Mouse (Mus musculus) midbrain, embryonic 13.5 days (tissue): Measurements from ENCODE around the gene Slc30a10. TPM values are rescaled to one million over a fixed set of nuclear protein-coding genes. Genes with fewer than 3 reads are reported as not detected.
A peak's percentile ranks its signal among the peaks of the same experiment; 100 is the strongest.

ENCODE experiments used
- ATAC-seq: fragments of 200-750 bp; cut with Nextera tagmentation; 2 replicates; pipeline ENCODE4 v1.8.0; 2017; ENCODE audit warnings: mild to moderate bottlenecking, moderate TSS enrichment, moderate library complexity
- H3K27ac ChIP-seq: fragments of 300-500 bp; sonication (generic); 2 replicates; pipeline ENCODE4 v1.5.1; 2015; ENCODE audit warnings: inconsistent platforms, mild to moderate bottlenecking, moderate library complexity
- H3K27me3 ChIP-seq: fragments of 300-500 bp; sonication (generic); 2 replicates; pipeline ENCODE4 v1.6.1; 2015; ENCODE audit warnings: mild to moderate bottlenecking, inconsistent platforms
- H3K36me3 ChIP-seq: fragments of 300-500 bp; sonication (generic); 2 replicates; pipeline ENCODE4 v1.6.1; 2015; ENCODE audit warnings: mild to moderate bottlenecking, inconsistent platforms
- H3K4me1 ChIP-seq: fragments of 300-500 bp; sonication (generic); replicated peaks from 2 replicates; pipeline ENCODE4 v1.6.1; 2015; ENCODE audit warnings: inconsistent platforms
- H3K4me2 ChIP-seq: fragments of 300-500 bp; sonication (generic); replicated peaks from 2 replicates; pipeline ENCODE4 v1.6.1; 2015; ENCODE audit warnings: moderate library complexity, mild to moderate bottlenecking, inconsistent platforms
- H3K4me3 ChIP-seq: fragments of 300-500 bp; sonication (generic); replicated peaks from 2 replicates; pipeline ENCODE4 v1.5.1; 2015; ENCODE audit warnings: mild to moderate bottlenecking, inconsistent platforms
- H3K9ac ChIP-seq: fragments of 300-500 bp; sonication (generic); replicated peaks from 2 replicates; pipeline ENCODE4 v1.6.1; 2015; ENCODE audit warnings: mild to moderate bottlenecking, inconsistent platforms
- H3K9me3 ChIP-seq: fragments of 300-500 bp; sonication (generic); 2 replicates; pipeline ENCODE4 v1.6.1; 2016; ENCODE audit warnings: mild to moderate bottlenecking, inconsistent platforms
- WGBS: fragments of 180-500 bp; shearing (Covaris S2); methylation state at CpG from one replicate; pipeline ENCODE4 v1.1.7; 2015; 5-methylcytosine and 5-hydroxymethylcytosine counted together
- polyA plus RNA-seq: library from polyadenylated mRNA; unstranded; fragments of >200 nt; fragmentation: Nextera tagmentation; extraction: Ambion mirVana; gene quantifications from 2 replicates; pipeline ENCODE4 v1.2.1, GENCODE M21; 2015

Slc30a10 gene
- polyA plus RNA-seq, 1 experiment from 2014 or later, result 3.1 TPM

- Histone ChIP-seq H3K4me1 (peaks cover 10% of the 10 kb centered on the region; the same call in 1 of the 2 replicates), H3K36me3 (no peaks in the 10 kb centered on the region), H3K9me3 (no peaks in the 10 kb centered on the region), H3K9ac (no peak overlapping the region), H3K27ac (peak overlapping the region; percentile 19; the same call in 1 of the 2 replicates), H3K4me3 (no peak overlapping the region), H3K4me2 (no peak overlapping the region), H3K27me3 (no peaks in the 10 kb centered on the region)
- whole genome bisulfite sequencing, result 59% methylated on average over 14 of the region's 14 CpGs
- no peak for ATAC-seq
These were observed 42.3 kb downstream of the Slc30a10 start for GRCm38 (mm10) chr1:185496791-185497460.

GRCm38 (mm10) chr1:185500602-185501001 is 46.0 kb downstream of the Slc30a10 start:
- Histone ChIP-seq H3K27ac (no peak overlapping the region), H3K27me3 (no peaks in the 10 kb centered on the region), H3K36me3 (no peaks in the 10 kb centered on the region), H3K9me3 (no peaks in the 10 kb centered on the region), H3K4me1 (peaks cover 5% of the 10 kb centered on the region; the same call in 1 of the 2 replicates), H3K9ac (no peak overlapping the region), H3K4me2 (no peak overlapping the region), H3K4me3 (no peak overlapping the region)
- ATAC-seq, result no peak
- 78% methylated on average over 7 of the region's 7 CpGs for whole genome bisulfite sequencing

DNA sequence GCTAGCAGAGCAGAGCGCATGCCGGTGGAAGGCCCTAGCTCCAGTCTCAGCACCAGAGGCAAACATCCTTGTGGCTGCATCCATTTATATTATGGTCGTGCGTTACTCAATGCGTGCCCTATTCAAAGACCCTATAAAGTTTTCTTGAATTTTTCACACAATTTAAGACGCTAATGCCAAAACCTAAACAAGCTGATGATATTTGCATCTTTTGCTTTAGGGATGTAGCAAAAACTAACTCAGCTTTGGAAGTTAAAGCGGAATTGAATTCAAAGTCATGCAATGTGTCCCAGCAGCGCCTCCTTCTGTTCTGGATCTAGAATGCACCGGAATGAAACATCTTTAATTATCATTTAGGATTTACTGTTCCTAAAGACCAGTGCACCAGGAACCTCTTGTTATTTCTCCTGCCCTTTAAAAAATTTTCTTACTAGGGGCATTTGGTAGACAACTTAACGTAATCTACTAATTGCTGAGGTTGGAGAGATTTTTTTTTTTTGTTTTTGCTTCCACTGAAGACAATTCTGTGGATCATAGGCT is 47.2 kb downstream of the Slc30a10 start:
- Histone ChIP-seq H3K9ac (no peak overlapping the region), H3K9me3 (no peaks in the 10 kb centered on the region), H3K27me3 (no peaks in the 10 kb centered on the region), H3K4me2 (no peak overlapping the region), H3K4me1 (no peaks in the 10 kb centered on the region), H3K27ac (no peak overlapping the region), H3K36me3 (no peaks in the 10 kb centered on the region), H3K4me3 (no peak overlapping the region)
- no peak for ATAC-seq
- WGBS, result 34% methylated on average over 10 of the region's 10 CpGs

- Histone ChIP-seq H3K9ac (no peak overlapping the region), H3K4me1 (no peaks in the 10 kb centered on the region), H3K27me3 (no peaks in the 10 kb centered on the region), H3K9me3 (no peaks in the 10 kb centered on the region), H3K27ac (no peak overlapping the region), H3K4me2 (no peak overlapping the region), H3K4me3 (no peak overlapping the region), H3K36me3 (no peaks in the 10 kb centered on the region)
- WGBS, result 68% methylated on average over 6 of the region's 6 CpGs
- no peak for ATAC-seq
These were observed 47.9 kb downstream of the Slc30a10 start for GRCm38 (mm10) chr1:185502550-185502949.

- Histone ChIP-seq H3K9ac (no peak overlapping the region), H3K36me3 (no peaks in the 10 kb centered on the region), H3K4me1 (no peaks in the 10 kb centered on the region), H3K4me2 (no peak overlapping the region), H3K27ac (no peak overlapping the region), H3K4me3 (no peak overlapping the region), H3K9me3 (no peaks in the 10 kb centered on the region), H3K27me3 (no peaks in the 10 kb centered on the region)
- WGBS, result 82% methylated on average over 3 of the region's 3 CpGs
- no peak for ATAC-seq
These were observed 54.4 kb downstream of the Slc30a10 start for GRCm38 (mm10) chr1:185509042-185509441.

GRCm38 (mm10) chr1:185511306-185511705 is 56.7 kb downstream of the Slc30a10 start:
- Histone ChIP-seq H3K9me3 (no peaks in the 10 kb centered on the region), H3K27me3 (no peaks in the 10 kb centered on the region), H3K27ac (no peak overlapping the region), H3K4me2 (no peak overlapping the region), H3K9ac (no peak overlapping the region), H3K36me3 (no peaks in the 10 kb centered on the region), H3K4me1 (no peaks in the 10 kb centered on the region), H3K4me3 (no peak overlapping the region)
- ATAC-seq, result peak; percentile 53
- 95% methylated on average over 5 of the region's 5 CpGs for WGBS

DNA sequence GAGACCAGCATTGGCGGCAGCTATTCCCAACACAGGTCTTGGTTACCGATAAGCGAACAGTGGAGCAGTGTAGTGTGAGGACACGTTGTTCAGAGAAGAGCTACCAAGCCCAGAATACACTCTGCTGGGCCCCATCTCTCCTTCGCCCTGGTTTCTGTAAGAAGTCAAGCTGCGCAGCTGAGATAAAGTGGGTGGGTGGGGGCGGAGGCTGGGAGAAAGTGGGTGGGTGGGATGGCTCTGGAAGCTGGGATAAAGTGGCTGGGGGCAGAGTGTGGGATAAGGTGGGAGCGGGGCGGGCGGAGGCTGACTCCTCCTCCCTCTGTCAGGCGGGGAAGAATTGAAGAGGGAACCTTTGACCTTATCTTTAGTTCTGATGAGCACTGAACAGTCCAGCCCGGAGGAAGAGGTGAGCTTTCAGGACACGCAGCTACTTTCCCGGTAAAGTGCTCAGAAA is 60.9 kb downstream of the Slc30a10 start:
- H3K4me1 ChIP-seq, result no peaks in the 10 kb centered on the region

DNA sequence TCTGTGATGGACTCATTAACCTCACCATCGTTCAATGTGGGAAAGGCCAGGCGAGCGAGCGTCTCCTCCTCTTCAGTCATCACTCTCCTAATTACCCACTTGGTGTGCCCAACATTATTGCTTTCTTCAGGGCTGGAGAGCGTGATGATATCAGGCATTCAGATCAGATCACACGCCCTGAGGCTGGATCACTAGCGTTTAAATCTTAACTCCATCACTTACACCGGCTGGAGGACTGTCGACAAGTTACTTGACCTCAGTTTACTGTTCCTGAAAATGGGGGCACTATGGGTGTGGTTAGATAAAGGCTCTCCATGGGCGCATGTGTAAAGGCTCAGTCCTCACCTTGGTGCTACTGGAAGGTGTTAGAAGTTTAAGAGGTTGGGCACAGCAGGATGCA is 61.4 kb downstream of the Slc30a10 start:
- WGBS, result 71% methylated on average over 10 of the region's 10 CpGs
- Histone ChIP-seq H3K36me3 (no peaks in the 10 kb centered on the region), H3K27ac (no peak overlapping the region), H3K9me3 (no peaks in the 10 kb centered on the region), H3K4me2 (no peak overlapping the region), H3K4me1 (no peaks in the 10 kb centered on the region), H3K9ac (no peak overlapping the region), H3K27me3 (no peaks in the 10 kb centered on the region), H3K4me3 (no peak overlapping the region)
- 0 out of 2 replicates have a peak, but pooled peaks have one; percentile 17 for ATAC-seq

More for the DNA sequence above, 60.9 kb downstream of the Slc30a10 start:
- H3K4me2 ChIP-seq, result no peak overlapping the region
- ATAC-seq, result 0 out of 2 replicates have a peak, but pooled peaks have one; percentile 48
- H3K9ac ChIP-seq, result no peak overlapping the region
- no peak overlapping the region for H3K4me3 ChIP-seq
- H3K9me3 ChIP-seq, result no peaks in the 10 kb centered on the region
- WGBS, result 67% methylated on average over 14 of the region's 14 CpGs
- no peak overlapping the region for H3K27ac ChIP-seq
- H3K36me3 ChIP-seq, result no peaks in the 10 kb centered on the region
- no peaks in the 10 kb centered on the region for H3K27me3 ChIP-seq

DNA sequence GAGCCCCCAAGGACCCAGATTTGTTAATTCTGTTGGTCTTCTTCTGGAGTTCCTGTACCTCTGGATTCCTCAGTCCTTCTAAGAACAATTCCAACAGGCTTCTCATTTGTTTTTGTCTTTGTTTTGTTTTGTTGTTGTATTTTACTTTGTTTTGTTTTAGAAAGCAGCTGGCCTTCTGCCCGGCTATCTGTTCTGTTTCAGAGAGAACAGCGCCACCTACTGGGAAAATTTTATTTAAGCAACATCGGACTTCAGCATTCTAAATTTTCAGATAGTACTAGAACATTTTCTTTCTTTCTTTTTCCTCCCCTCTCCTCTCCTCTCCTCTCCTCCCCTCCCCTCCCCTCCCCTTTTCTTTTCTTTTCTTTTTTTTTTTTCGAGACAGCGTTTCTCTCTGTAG is 62.9 kb downstream of the Slc30a10 start:
- ATAC-seq, result no peak
- no peaks in the 10 kb centered on the region for H3K9me3 ChIP-seq
- H3K4me2 ChIP-seq, result no peak overlapping the region
- no peak overlapping the region for H3K27ac ChIP-seq
- WGBS, result 5% methylated on average over 3 of the region's 5 CpGs
- no peak overlapping the region for H3K9ac ChIP-seq
- H3K27me3 ChIP-seq, result no peaks in the 10 kb centered on the region
- H3K4me1 ChIP-seq, result no peaks in the 10 kb centered on the region
- no peaks in the 10 kb centered on the region for H3K36me3 ChIP-seq
- H3K4me3 ChIP-seq, result no peak overlapping the region

Other genes starting within 250 kb of the Slc30a10 start
- 19.4 and 19.9 TPM in 2 replicates for gene Iars2, start 125.5 kb upstream of the Slc30a10 start, polyA plus RNA-seq
- gene Bpnt1, start 122.7 kb upstream of the Slc30a10 start, polyA plus RNA-seq, result 37.4 and 37.6 TPM in 2 replicates
- 142 and 144 TPM in 2 replicates for gene Eprs, start 91.8 kb upstream of the Slc30a10 start, polyA plus RNA-seq